Mouse (Mus musculus) layer of hippocampus, postnatal 25 days (tissue): ENCODE data around the gene Macc1. TPM values are rescaled to one million over a fixed set of nuclear protein-coding genes. Genes with fewer than 3 reads are reported as not detected.
"Not testable (repeated sequence)": the region's sequence is repeated elsewhere in the genome, so short reads cannot be mapped to it uniquely, and the experiment has no call there.

Experiments used
- DNase-seq, 2 experiments: peaks; one replicate each; pipeline ENCODE4 v3.0.0; 2022; ENCODE audit warnings: mixed read lengths in 2 of 2, low spot score in 1 of 2; ENCODE audit errors: extremely low spot score in 1 of 2
- total RNA-seq, 2 experiments: library from RNA; stranded (reverse); gene quantifications; 2 replicates each; pipeline ENCODE4 v1.2.3; 2021

The Macc1 gene
- not detected for total RNA-seq

GRCm38 (mm10) chr12:119313970-119314369 is at the start of gene Macc1:
Gene Macc1 (plus strand): TSS chr12:119314270.
- DNase-seq, result no peak

- no peak for DNase-seq
Observed at GRCm38 (mm10) chr12:119264506-119264905, 49.6 kb upstream of the Macc1 start.

- DNase-seq, result no peak
Observed at GRCm38 (mm10) chr12:119268723-119269122, 45.3 kb upstream of the Macc1 start.

- DNase-seq, result no peak
Observed at GRCm38 (mm10) chr12:119270036-119270435, 44.0 kb upstream of the Macc1 start.

- no peak for DNase-seq
Observed at GRCm38 (mm10) chr12:119271964-119272363, 42.1 kb upstream of the Macc1 start.

GRCm38 (mm10) chr12:119273605-119274004 is 40.5 kb upstream of the Macc1 start:
- DNase-seq, result no peak

GRCm38 (mm10) chr12:119276282-119276681 is 37.8 kb upstream of the Macc1 start:
- no peak for DNase-seq

GRCm38 (mm10) chr12:119291618-119292017 is 22.5 kb upstream of the Macc1 start:
- no peak for DNase-seq

- no peak for DNase-seq
Observed at GRCm38 (mm10) chr12:119303618-119304017, 10.5 kb upstream of the Macc1 start.

- DNase-seq, result no peak
Observed at GRCm38 (mm10) chr12:119313014-119313763, 881 bp upstream of the Macc1 start.

- DNase-seq, result no peak
Observed at GRCm38 (mm10) chr12:119318799-119319198, 4.7 kb downstream of the Macc1 start.

GRCm38 (mm10) chr12:119325400-119325799 is 11.3 kb downstream of the Macc1 start:
- no peak for DNase-seq

GRCm38 (mm10) chr12:119330644-119331043 is 16.6 kb downstream of the Macc1 start:
- no peak for DNase-seq

- DNase-seq, result no peak
Observed at GRCm38 (mm10) chr12:119333376-119333775, 19.3 kb downstream of the Macc1 start.

- not testable (repeated sequence) for DNase-seq
Observed at GRCm38 (mm10) chr12:119352579-119352978, 38.5 kb downstream of the Macc1 start.

- peak; percentile 3 to 7 for DNase-seq
Observed at GRCm38 (mm10) chr12:119357418-119358241, 43.6 kb downstream of the Macc1 start.

- DNase-seq, result no peak
Observed at GRCm38 (mm10) chr12:119358242-119358515, 44.1 kb downstream of the Macc1 start.

- no peak for DNase-seq
Observed at GRCm38 (mm10) chr12:119365041-119365440, 51.0 kb downstream of the Macc1 start.

GRCm38 (mm10) chr12:119369832-119370231 is 55.8 kb downstream of the Macc1 start:
- no peak for DNase-seq

- no peak for DNase-seq
Observed at GRCm38 (mm10) chr12:119372359-119372758, 58.3 kb downstream of the Macc1 start.

- no peak for DNase-seq
Observed at GRCm38 (mm10) chr12:119376879-119377278, 62.8 kb downstream of the Macc1 start.

GRCm38 (mm10) chr12:119381839-119382238 is 67.8 kb downstream of the Macc1 start:
- DNase-seq, result no peak
